Mouse (Mus musculus): Measurements from ENCODE around the gene Stx4a. TPM values are rescaled to one million over a fixed set of nuclear protein-coding genes. Genes with fewer than 3 reads are reported as not detected.
"Not testable (repeated sequence)": the region's sequence is repeated elsewhere in the genome, so short reads cannot be mapped to it uniquely, and the experiment has no call there.

Stx4a gene
- polyA plus RNA-seq, 1 experiment from 2014 or later = 15.0 TPM

DNA sequence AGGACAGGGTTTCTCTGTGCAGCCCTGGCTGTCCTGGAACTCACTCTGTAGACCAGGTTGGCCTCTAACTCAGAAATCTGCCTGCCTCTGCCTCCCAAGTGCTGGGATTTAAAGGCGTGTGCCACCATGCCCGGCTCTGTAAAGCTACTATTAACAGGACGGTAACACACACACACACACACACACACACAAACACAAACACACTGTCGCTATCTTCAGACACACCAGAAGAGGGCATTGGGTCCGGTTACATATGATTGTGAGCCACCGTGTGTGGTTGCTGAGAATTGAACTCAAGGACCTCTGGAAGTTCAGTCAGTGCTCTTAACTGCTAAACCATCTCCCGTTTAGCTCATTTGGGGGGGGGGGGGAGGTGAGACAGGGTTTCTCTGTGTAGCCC, 71.8 kb downstream of the Stx4a start:
- 70% methylated on average over 7 of the region's 7 CpGs for WGBS
- not testable (repeated sequence) for H3K27ac ChIP-seq (ENCODE audit: low read depth, low read length); H3K4me1 ChIP-seq (replicated peaks; ENCODE audit: control insufficient read depth, insufficient read depth, low read length); H3K36me3 ChIP-seq (ENCODE audit: control insufficient read depth, insufficient read depth, low read length); H3K9me3 ChIP-seq (ENCODE audit: control insufficient read depth, low read length); H3K9ac ChIP-seq (ENCODE audit: low read depth, low read length); H3K27me3 ChIP-seq (ENCODE audit: control insufficient read depth, insufficient read depth, low read length); H3K4me2 ChIP-seq (replicated peaks; ENCODE audit: low read depth, low read length); DNase-seq (ENCODE audit: low spot score)
- peak; percentile 15 for ATAC-seq (ENCODE audit: low FRiP score)
- peak overlapping the region; percentile 12; the same call in 1 of the 2 replicates for H3K4me3 ChIP-seq (ENCODE audit: low read depth, low read length)

- no peaks in the 10 kb centered on the region for H3K9me3 ChIP-seq (ENCODE audit: control insufficient read depth, low read length)
- no peak overlapping the region for H3K4me2 ChIP-seq (replicated peaks; ENCODE audit: low read depth, low read length)
- DNase-seq (ENCODE audit: low spot score) = peak; percentile 66
- no peaks in the 10 kb centered on the region for H3K27me3 ChIP-seq (ENCODE audit: control insufficient read depth, insufficient read depth, low read length)
- no peak overlapping the region for H3K9ac ChIP-seq (ENCODE audit: low read depth, low read length)
- ATAC-seq (ENCODE audit: low FRiP score) = no peak
- H3K27ac ChIP-seq (ENCODE audit: low read depth, low read length) = no peak overlapping the region
- H3K4me1 ChIP-seq (replicated peaks; ENCODE audit: control insufficient read depth, insufficient read depth, low read length) = no peaks in the 10 kb centered on the region; the same call in 1 of the 2 replicates
- no peak overlapping the region for H3K4me3 ChIP-seq (ENCODE audit: low read depth, low read length)
- no peaks in the 10 kb centered on the region for H3K36me3 ChIP-seq (ENCODE audit: control insufficient read depth, insufficient read depth, low read length)
- 59% methylated on average over 13 of the region's 13 CpGs for WGBS
Measured at GRCm38 (mm10) chr7:127896384-127896783, 72.3 kb downstream of the Stx4a start.

DNA sequence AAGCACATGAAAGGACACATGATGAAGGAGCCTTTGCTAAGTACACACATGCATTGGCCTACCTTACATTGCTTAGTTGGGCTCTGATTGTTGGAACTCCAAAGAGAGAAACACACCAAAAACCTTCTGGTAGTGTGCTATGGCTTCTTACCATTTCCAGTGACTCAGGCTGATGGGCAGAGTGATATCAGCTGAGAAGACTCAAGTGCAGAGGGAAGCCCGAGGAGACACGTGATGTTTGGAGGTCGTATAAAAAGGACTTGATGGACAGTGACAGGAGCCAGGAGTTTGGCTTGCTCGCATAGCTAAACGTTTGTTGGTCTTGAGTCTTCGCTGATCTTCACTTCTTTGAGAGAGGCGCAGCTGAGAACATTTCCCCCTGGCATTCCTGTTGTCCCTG, 73.4 kb downstream of the Stx4a start:
- ATAC-seq (ENCODE audit: low FRiP score) = no peak

DNA sequence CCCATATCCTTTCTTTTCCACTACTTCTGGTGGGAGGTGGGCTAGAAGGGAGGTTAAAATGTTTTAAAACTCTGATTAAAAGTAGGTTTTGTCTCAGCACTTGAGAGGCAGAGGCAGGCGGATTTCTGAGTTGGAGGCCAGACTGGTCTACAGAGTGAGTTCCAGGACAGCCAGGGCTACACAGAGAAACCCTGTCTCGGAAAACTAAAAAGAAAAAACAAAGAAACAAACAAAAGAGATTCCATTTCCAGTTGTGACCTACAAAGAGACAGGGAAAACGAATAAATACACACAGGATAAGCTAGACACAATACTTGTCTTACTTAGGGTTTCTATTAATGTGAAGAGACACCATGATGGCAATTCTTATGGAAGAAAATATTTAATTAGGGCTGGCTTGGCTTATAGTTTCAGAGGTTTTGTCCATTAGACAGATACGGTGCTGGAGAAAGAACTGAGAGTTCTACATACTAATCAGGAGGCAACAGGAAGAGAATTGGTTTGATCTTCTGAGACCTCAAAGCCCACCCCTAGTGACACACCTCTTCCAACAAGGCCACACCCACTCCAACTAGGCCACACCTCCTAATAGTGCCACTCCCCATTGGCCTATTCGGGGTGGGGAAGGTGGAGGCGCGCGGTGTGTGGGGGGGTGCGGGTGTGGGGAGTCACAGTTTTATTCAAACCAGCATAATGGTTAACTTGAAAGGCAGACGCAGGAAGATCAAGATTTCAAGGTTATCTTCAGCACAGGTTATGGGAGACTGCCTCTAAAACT, 74.3 kb downstream of the Stx4a start:
- WGBS = 35% methylated on average over 10 of the region's 10 CpGs
- DNase-seq (ENCODE audit: low spot score) = no peak
- Histone ChIP-seq H3K27me3 (ENCODE audit: control insufficient read depth, insufficient read depth, low read length) (no peaks in the 10 kb centered on the region), H3K9ac (ENCODE audit: low read depth, low read length) (no peak overlapping the region), H3K9me3 (ENCODE audit: control insufficient read depth, low read length) (no peaks in the 10 kb centered on the region), H3K36me3 (ENCODE audit: control insufficient read depth, insufficient read depth, low read length) (no peaks in the 10 kb centered on the region), H3K27ac (ENCODE audit: low read depth, low read length) (no peak overlapping the region), H3K4me1 (replicated peaks; ENCODE audit: control insufficient read depth, insufficient read depth, low read length) (no peaks in the 10 kb centered on the region; the same call in 1 of the 2 replicates), H3K4me2 (replicated peaks; ENCODE audit: low read depth, low read length) (no peak overlapping the region), H3K4me3 (ENCODE audit: low read depth, low read length) (no peak overlapping the region)
- ATAC-seq (ENCODE audit: low FRiP score) = no peak

More for the DNA sequence above, 73.4 kb downstream of the Stx4a start:
- DNase-seq (ENCODE audit: low spot score) = no peak
- Histone ChIP-seq H3K27ac (ENCODE audit: low read depth, low read length) (no peak overlapping the region), H3K36me3 (ENCODE audit: control insufficient read depth, insufficient read depth, low read length) (no peaks in the 10 kb centered on the region), H3K4me3 (ENCODE audit: low read depth, low read length) (no peak overlapping the region), H3K4me2 (replicated peaks; ENCODE audit: low read depth, low read length) (no peak overlapping the region), H3K27me3 (ENCODE audit: control insufficient read depth, insufficient read depth, low read length) (no peaks in the 10 kb centered on the region), H3K9ac (ENCODE audit: low read depth, low read length) (no peak overlapping the region), H3K9me3 (ENCODE audit: control insufficient read depth, low read length) (no peaks in the 10 kb centered on the region), H3K4me1 (replicated peaks; ENCODE audit: control insufficient read depth, insufficient read depth, low read length) (no peaks in the 10 kb centered on the region; the same call in 1 of the 2 replicates)
- 88% methylated on average over 7 of the region's 7 CpGs for WGBS

Other genes with a start within 250 kb of the Stx4a start
- 11.9 and 16.4 TPM in 2 replicates for gene Ccdc189, start 235.7 kb upstream of the Stx4a start, polyA plus RNA-seq (2014; fragmentation: Nextera tagmentation; extraction: Ambion mirVana)
- gene Rnf40, start 235.5 kb upstream of the Stx4a start, polyA plus RNA-seq (2014; fragmentation: Nextera tagmentation; extraction: Ambion mirVana) = 31.4 and 33.6 TPM in 2 replicates
- gene Zfp629, start 208.5 kb upstream of the Stx4a start, polyA plus RNA-seq (2014; fragmentation: Nextera tagmentation; extraction: Ambion mirVana) = 28.0 and 31.0 TPM in 2 replicates
- 58.4 and 61.5 TPM in 2 replicates for gene Bcl7c, start 115.4 kb upstream of the Stx4a start, polyA plus RNA-seq (2014; fragmentation: Nextera tagmentation; extraction: Ambion mirVana)
- 6.8 and 9.2 TPM in 2 replicates for gene Ctf1, start 111.6 kb upstream of the Stx4a start, polyA plus RNA-seq (2014; fragmentation: Nextera tagmentation; extraction: Ambion mirVana)
- 0.15 and 0.22 TPM in 2 replicates for gene Ctf2, start 92.1 kb upstream of the Stx4a start, polyA plus RNA-seq (2014; fragmentation: Nextera tagmentation; extraction: Ambion mirVana)
- gene Fbxl19, start 79.8 kb upstream of the Stx4a start, polyA plus RNA-seq (2014; fragmentation: Nextera tagmentation; extraction: Ambion mirVana) = 6.2 and 10.7 TPM in 2 replicates
- gene Orai3, start 54.5 kb upstream of the Stx4a start, polyA plus RNA-seq (2014; fragmentation: Nextera tagmentation; extraction: Ambion mirVana) = 6.7 and 8.5 TPM in 2 replicates
- 21.3 and 22.4 TPM in 2 replicates for gene Setd1a, start 47.6 kb upstream of the Stx4a start, polyA plus RNA-seq (2014; fragmentation: Nextera tagmentation; extraction: Ambion mirVana)
- gene Gm49388, start 38.7 kb upstream of the Stx4a start, polyA plus RNA-seq (2014; fragmentation: Nextera tagmentation; extraction: Ambion mirVana) = not detected in 2 replicates
- gene Hsd3b7, start 23.7 kb upstream of the Stx4a start, polyA plus RNA-seq (2014; fragmentation: Nextera tagmentation; extraction: Ambion mirVana) = 7.6 and 7.8 TPM in 2 replicates
- 9.1 and 10.1 TPM in 2 replicates for gene Stx1b, start 255 bp downstream of the Stx4a start, polyA plus RNA-seq (2014; fragmentation: Nextera tagmentation; extraction: Ambion mirVana)
- 16.5 and 21.5 TPM in 2 replicates for gene Zfp646, start 51.9 kb downstream of the Stx4a start, polyA plus RNA-seq (2014; fragmentation: Nextera tagmentation; extraction: Ambion mirVana)
- 23.1 and 23.3 TPM in 2 replicates for gene Zfp668, start 52.5 kb downstream of the Stx4a start, polyA plus RNA-seq (2014; fragmentation: Nextera tagmentation; extraction: Ambion mirVana)
- gene Prss53, start 66.7 kb downstream of the Stx4a start, polyA plus RNA-seq (2014; fragmentation: Nextera tagmentation; extraction: Ambion mirVana) = 0.59 and 0.60 TPM in 2 replicates
- not detected in 2 replicates for gene Gm21974, start 71.2 kb downstream of the Stx4a start, polyA plus RNA-seq (2014; fragmentation: Nextera tagmentation; extraction: Ambion mirVana)
- 48.0 and 53.9 TPM in 2 replicates for gene Vkorc1, start 71.3 kb downstream of the Stx4a start, polyA plus RNA-seq (2014; fragmentation: Nextera tagmentation; extraction: Ambion mirVana)
- 96.5 and 105 TPM in 2 replicates for gene Bckdk, start 79.8 kb downstream of the Stx4a start, polyA plus RNA-seq (2014; fragmentation: Nextera tagmentation; extraction: Ambion mirVana)
- gene Kat8, start 88.2 kb downstream of the Stx4a start, polyA plus RNA-seq (2014; fragmentation: Nextera tagmentation; extraction: Ambion mirVana) = 49.7 and 50.1 TPM in 2 replicates
- 3.4 and 4.9 TPM in 2 replicates for gene Prss8, start 105.8 kb downstream of the Stx4a start, polyA plus RNA-seq (2014; fragmentation: Nextera tagmentation; extraction: Ambion mirVana)
- gene Prss36, start 122.4 kb downstream of the Stx4a start, polyA plus RNA-seq (2014; fragmentation: Nextera tagmentation; extraction: Ambion mirVana) = 8.5 and 11.0 TPM in 2 replicates
- 58.7 and 65.0 TPM in 2 replicates for gene Fus, start 143.2 kb downstream of the Stx4a start, polyA plus RNA-seq (2014; fragmentation: Nextera tagmentation; extraction: Ambion mirVana)
- gene Pycard, start 169.6 kb downstream of the Stx4a start, polyA plus RNA-seq (2014; fragmentation: Nextera tagmentation; extraction: Ambion mirVana) = 8.4 and 11.0 TPM in 2 replicates
- not detected in 2 replicates for gene Trim72, start 179.7 kb downstream of the Stx4a start, polyA plus RNA-seq (2014; fragmentation: Nextera tagmentation; extraction: Ambion mirVana)
- gene Itgam, start 238.3 kb downstream of the Stx4a start, polyA plus RNA-seq (2014; fragmentation: Nextera tagmentation; extraction: Ambion mirVana) = 0.42 TPM in 2 replicates
- not detected in 2 replicates for gene Gm49368, start 238.4 kb downstream of the Stx4a start, polyA plus RNA-seq (2014; fragmentation: Nextera tagmentation; extraction: Ambion mirVana)

Measured in hindbrain, embryonic 11.5 days (tissue).